Mouse (Mus musculus): ENCODE data around the gene Ptprk.

The Ptprk gene

GRCm38 (mm10) chr10:28542754-28543153 lies 468.1 kb downstream of the Ptprk start:
- DNase-seq (ENCODE audit: low read depth, low spot score): no peak

GRCm38 (mm10) chr10:28550549-28550948 lies 475.9 kb downstream of the Ptprk start:
- DNase-seq (ENCODE audit: low read depth, low spot score): no peak

GRCm38 (mm10) chr10:28552068-28552467 lies 477.4 kb downstream of the Ptprk start:
- no peak for DNase-seq (ENCODE audit: low read depth, low spot score)

- DNase-seq (ENCODE audit: low read depth, low spot score): peak; percentile 9
Observed at GRCm38 (mm10) chr10:28564110-28564674, 489.6 kb downstream of the Ptprk start.

GRCm38 (mm10) chr10:28566378-28566777 lies 491.8 kb downstream of the Ptprk start:
- DNase-seq (ENCODE audit: low read depth, low spot score): peak; percentile 3

GRCm38 (mm10) chr10:28566828-28567227 lies 492.2 kb downstream of the Ptprk start:
- peak; percentile 12 for DNase-seq (ENCODE audit: low read depth, low spot score)

- peak; percentile 78 for DNase-seq (ENCODE audit: low read depth, low spot score)
Observed at GRCm38 (mm10) chr10:28567441-28567840, 492.8 kb downstream of the Ptprk start.

- peak; percentile 31 for DNase-seq (ENCODE audit: low read depth, low spot score)
Observed at GRCm38 (mm10) chr10:28568047-28568446, 493.4 kb downstream of the Ptprk start.

GRCm38 (mm10) chr10:28579596-28579995 lies 505.0 kb downstream of the Ptprk start:
- no peak for DNase-seq (ENCODE audit: low read depth, low spot score)

- no peak for DNase-seq (ENCODE audit: low read depth, low spot score)
Observed at GRCm38 (mm10) chr10:28586565-28587138, 512.0 kb downstream of the Ptprk start.

- no peak for DNase-seq (ENCODE audit: low read depth, low spot score)
Observed at GRCm38 (mm10) chr10:28588401-28588800, 513.8 kb downstream of the Ptprk start.

- DNase-seq (ENCODE audit: low read depth, low spot score): no peak
Observed at GRCm38 (mm10) chr10:28590822-28591221, 516.2 kb downstream of the Ptprk start.

GRCm38 (mm10) chr10:28593566-28594292 lies 519.1 kb downstream of the Ptprk start:
- DNase-seq (ENCODE audit: low read depth, low spot score): peak; percentile 89

GRCm38 (mm10) chr10:28596897-28597296 lies 522.3 kb downstream of the Ptprk start:
- DNase-seq (ENCODE audit: low read depth, low spot score): peak; percentile 30

GRCm38 (mm10) chr10:28609136-28609535 lies 534.5 kb downstream of the Ptprk start:
- DNase-seq (ENCODE audit: low read depth, low spot score): no peak

- no peak for DNase-seq (ENCODE audit: low read depth, low spot score)
Observed at GRCm38 (mm10) chr10:28614396-28614795, 539.8 kb downstream of the Ptprk start.

- DNase-seq (ENCODE audit: low read depth, low spot score): no peak
Observed at GRCm38 (mm10) chr10:28617203-28617602, 542.6 kb downstream of the Ptprk start.

GRCm38 (mm10) chr10:28618002-28618401 lies 543.4 kb downstream of the Ptprk start:
- no peak for DNase-seq (ENCODE audit: low read depth, low spot score)

- DNase-seq (ENCODE audit: low read depth, low spot score): peak; percentile 36
Observed at GRCm38 (mm10) chr10:28619415-28619814, 544.8 kb downstream of the Ptprk start.

GRCm38 (mm10) chr10:28636096-28636495 lies 561.5 kb downstream of the Ptprk start:
- DNase-seq (ENCODE audit: low read depth, low spot score): no peak

- no peak for DNase-seq (ENCODE audit: low read depth, low spot score)
Observed at GRCm38 (mm10) chr10:28641887-28642286, 567.3 kb downstream of the Ptprk start.

Data from CD4-positive helper T cell, adult 2 months (primary cell).